Mouse (Mus musculus): ENCODE measurements around the gene Cd300lb.

DNA sequence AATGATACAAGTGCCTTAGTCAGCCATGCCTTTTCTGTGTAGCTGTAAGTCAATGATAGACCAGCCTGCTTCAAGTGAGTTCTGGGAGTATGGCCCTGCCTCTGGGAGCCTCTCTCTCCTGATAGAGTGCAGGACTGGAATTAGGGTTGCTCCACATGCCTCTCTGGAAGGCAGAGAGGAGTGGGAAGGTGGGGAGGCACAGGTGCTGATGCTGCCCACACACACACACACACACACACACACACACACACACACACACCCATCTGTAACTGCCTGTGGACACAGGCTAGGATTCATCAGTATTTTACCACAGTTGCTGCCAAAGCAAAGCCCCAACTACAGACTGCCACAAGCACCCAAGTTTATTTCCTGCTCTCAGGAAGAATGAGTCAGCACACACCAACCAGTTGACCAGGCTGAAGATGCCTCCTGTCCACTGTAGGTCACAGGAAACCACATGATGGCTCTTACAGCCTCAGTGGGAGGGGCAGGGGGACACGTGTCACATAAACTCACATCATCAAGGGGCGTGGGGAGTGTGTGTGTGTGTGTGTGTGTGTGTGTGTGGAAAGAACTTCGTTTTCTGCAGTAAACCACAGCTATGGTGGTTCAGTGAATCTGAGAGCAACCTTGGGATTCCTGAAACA, 31.1 kb upstream of the Cd300lb start:
- TF ChIP-seq ZMIZ1 (IDR thresholded peaks at IDR 0.05; ENCODE audit: low read depth, low read length) (no peak), EP300 (IDR thresholded peaks at IDR 0.05; ENCODE audit: low read depth in 1 of 2, low read length in 2 of 2) (no peak), CTCF (IDR thresholded peaks at IDR 0.05 in 2 of 3, conservative IDR thresholded peaks at IDR 0.05 in 1 of 3; ENCODE audit: control insufficient read depth in 1 of 3, insufficient read depth in 1 of 3, low read depth in 2 of 3, low read length in 3 of 3, poor library complexity in 1 of 3, severe bottlenecking in 1 of 3) (no peak), CHD2 (IDR thresholded peaks at IDR 0.05; ENCODE audit: low read length) (no peak), POLR2AphosphoS2 (IDR thresholded peaks at IDR 0.05; ENCODE audit: low read length) (no peak), POLR2A (IDR thresholded peaks at IDR 0.05; ENCODE audit: control insufficient read depth in 1 of 2, insufficient read depth in 1 of 2, low read depth in 1 of 2, low read length in 2 of 2, poor library complexity in 1 of 2) (no peak), CHD1 (IDR thresholded peaks at IDR 0.05; ENCODE audit: low read depth, low read length) (no peak), JUND (IDR thresholded peaks at IDR 0.05; ENCODE audit: low read depth, low read length) (no peak)
